Mouse (Mus musculus): ENCODE measurements around the gene Cnn2. TPM values are rescaled to one million over a fixed set of nuclear protein-coding genes. Genes with fewer than 3 reads are reported as not detected.

Gene Cnn2
- polyA plus RNA-seq, 1 experiment: 11.4 TPM

GRCm38 (mm10) chr10:80018739-80019297, 30.4 kb downstream of the Cnn2 start:
- no peak for TF ChIP-seq GATA1 (IDR thresholded peaks at IDR 0.05; ENCODE audit: low read length)

GRCm38 (mm10) chr10:80019471-80020131, 31.2 kb downstream of the Cnn2 start:
- TF ChIP-seq GATA1 (IDR thresholded peaks at IDR 0.05; ENCODE audit: low read length): no peak

GRCm38 (mm10) chr10:80020191-80020590, 31.8 kb downstream of the Cnn2 start:
- no peak for TF ChIP-seq GATA1 (IDR thresholded peaks at IDR 0.05; ENCODE audit: low read length)

- no peak for TF ChIP-seq GATA1 (IDR thresholded peaks at IDR 0.05; ENCODE audit: low read length)
Observed at GRCm38 (mm10) chr10:80020603-80021319, 32.4 kb downstream of the Cnn2 start.

- no peak for TF ChIP-seq GATA1 (IDR thresholded peaks at IDR 0.05; ENCODE audit: low read length)
Observed at GRCm38 (mm10) chr10:80021320-80021641, 32.9 kb downstream of the Cnn2 start.

- no peak for TF ChIP-seq GATA1 (IDR thresholded peaks at IDR 0.05; ENCODE audit: low read length)
Observed at GRCm38 (mm10) chr10:80022164-80022563, 33.8 kb downstream of the Cnn2 start.

GRCm38 (mm10) chr10:80022806-80023205, 34.4 kb downstream of the Cnn2 start:
- TF ChIP-seq GATA1 (IDR thresholded peaks at IDR 0.05; ENCODE audit: low read length): no peak

GRCm38 (mm10) chr10:80023758-80024157, 35.4 kb downstream of the Cnn2 start:
- TF ChIP-seq GATA1 (IDR thresholded peaks at IDR 0.05; ENCODE audit: low read length): no peak

GRCm38 (mm10) chr10:80024229-80025043, 36.1 kb downstream of the Cnn2 start:
- TF ChIP-seq GATA1 (IDR thresholded peaks at IDR 0.05; ENCODE audit: low read length): no peak

GRCm38 (mm10) chr10:80025044-80025347, 36.6 kb downstream of the Cnn2 start:
- no peak for TF ChIP-seq GATA1 (IDR thresholded peaks at IDR 0.05; ENCODE audit: low read length)

GRCm38 (mm10) chr10:80025463-80025862, 37.1 kb downstream of the Cnn2 start:
- no peak for TF ChIP-seq GATA1 (IDR thresholded peaks at IDR 0.05; ENCODE audit: low read length)

GRCm38 (mm10) chr10:80025889-80026288, 37.5 kb downstream of the Cnn2 start:
- TF ChIP-seq GATA1 (IDR thresholded peaks at IDR 0.05; ENCODE audit: low read length): no peak

- no peak for TF ChIP-seq GATA1 (IDR thresholded peaks at IDR 0.05; ENCODE audit: low read length)
Observed at GRCm38 (mm10) chr10:80027681-80028520, 39.5 kb downstream of the Cnn2 start.

- no peak for TF ChIP-seq GATA1 (IDR thresholded peaks at IDR 0.05; ENCODE audit: low read length)
Observed at GRCm38 (mm10) chr10:80028521-80028846, 40.1 kb downstream of the Cnn2 start.

- no peak for TF ChIP-seq GATA1 (IDR thresholded peaks at IDR 0.05; ENCODE audit: low read length)
Observed at GRCm38 (mm10) chr10:80030191-80030590, 41.8 kb downstream of the Cnn2 start.
